Mouse (Mus musculus): ENCODE measurements around the gene H2afx. TPM values are rescaled to one million over a fixed set of nuclear protein-coding genes. Genes with fewer than 3 reads are reported as not detected.
"Not testable (repeated sequence)": the region's sequence is repeated elsewhere in the genome, so short reads cannot be mapped to it uniquely, and the experiment has no call there.

H2afx gene
- polyA plus RNA-seq, 1 experiment from 2014 or later: 421 TPM

- WGBS: 0% methylated on average over 48 of the region's 50 CpGs
- Histone ChIP-seq H3K27ac (ENCODE audit: low read depth, low read length) (peak overlapping the region; percentile 88), H3K9me3 (ENCODE audit: control insufficient read depth, low read length) (no peaks in the 10 kb centered on the region), H3K4me3 (ENCODE audit: low read length) (peak overlapping the region; percentile 66), H3K4me1 (ENCODE audit: control insufficient read depth, insufficient read depth, low read length) (peaks cover 14% of the 10 kb centered on the region), H3K4me2 (replicated peaks; ENCODE audit: low read depth, low read length) (peak overlapping the region; percentile 38), H3K9ac (ENCODE audit: low read depth, low read length) (peak overlapping the region; percentile 90), H3K27me3 (ENCODE audit: control insufficient read depth, insufficient read depth, low read length) (no peaks in the 10 kb centered on the region), H3K36me3 (ENCODE audit: control insufficient read depth, insufficient read depth, low read length) (peaks cover 64% of the 10 kb centered on the region)
- peak; percentile 8 for ATAC-seq (ENCODE audit: low FRiP score, low TSS enrichment)
These were observed 1.0 kb downstream of the H2afx start for GRCm38 (mm10) chr9:44335331-44336092.

DNA sequence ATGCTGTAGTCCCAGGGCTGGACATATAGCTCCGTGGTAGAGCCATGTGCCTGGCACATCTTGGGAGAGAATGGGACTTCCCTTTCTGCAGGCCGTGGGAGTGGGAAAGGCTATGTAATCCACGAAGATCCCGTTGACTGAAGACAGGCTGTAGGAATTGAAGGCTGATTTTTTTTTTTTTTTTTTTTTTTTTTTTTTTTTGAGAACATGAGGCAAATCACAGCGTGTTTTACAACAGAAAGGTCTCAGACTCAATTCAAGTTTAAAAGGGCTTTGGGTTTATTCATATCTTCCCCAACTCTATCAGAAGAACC is 1.6 kb downstream of the H2afx start:
- Histone ChIP-seq H3K36me3 (ENCODE audit: control insufficient read depth, insufficient read depth, low read length) (peaks cover 64% of the 10 kb centered on the region), H3K9me3 (ENCODE audit: control insufficient read depth, low read length) (no peaks in the 10 kb centered on the region), H3K4me2 (replicated peaks; ENCODE audit: low read depth, low read length) (peak overlapping the region; percentile 38), H3K9ac (ENCODE audit: low read depth, low read length) (peak overlapping the region; percentile 90), H3K27ac (ENCODE audit: low read depth, low read length) (no peak overlapping the region), H3K4me3 (ENCODE audit: low read length) (peak overlapping the region; percentile 66), H3K27me3 (ENCODE audit: control insufficient read depth, insufficient read depth, low read length) (no peaks in the 10 kb centered on the region), H3K4me1 (ENCODE audit: control insufficient read depth, insufficient read depth, low read length) (peaks cover 14% of the 10 kb centered on the region)
- no peak for ATAC-seq (ENCODE audit: low FRiP score, low TSS enrichment)
- WGBS: 3% methylated on average over 5 of the region's 5 CpGs

GRCm38 (mm10) chr9:44336513-44336912 is 2.0 kb downstream of the H2afx start:
- Histone ChIP-seq H3K4me1 (ENCODE audit: control insufficient read depth, insufficient read depth, low read length) (peaks cover 14% of the 10 kb centered on the region), H3K36me3 (ENCODE audit: control insufficient read depth, insufficient read depth, low read length) (peaks cover 60% of the 10 kb centered on the region), H3K4me3 (ENCODE audit: low read length) (peak overlapping the region; percentile 66), H3K27ac (ENCODE audit: low read depth, low read length) (peak overlapping the region; percentile 24; the same call in 1 of the 2 replicates), H3K4me2 (replicated peaks; ENCODE audit: low read depth, low read length) (peak overlapping the region; percentile 38), H3K9ac (ENCODE audit: low read depth, low read length) (peak overlapping the region; percentile 90)
- 25% methylated on average over 4 of the region's 4 CpGs for WGBS
- not testable (repeated sequence) for H3K9me3 ChIP-seq (ENCODE audit: control insufficient read depth, low read length); H3K27me3 ChIP-seq (ENCODE audit: control insufficient read depth, insufficient read depth, low read length); ATAC-seq (ENCODE audit: low FRiP score, low TSS enrichment)

- Histone ChIP-seq H3K27me3 (ENCODE audit: control insufficient read depth, insufficient read depth, low read length) (no peaks in the 10 kb centered on the region), H3K9me3 (ENCODE audit: control insufficient read depth, low read length) (no peaks in the 10 kb centered on the region), H3K4me3 (ENCODE audit: low read length) (peak overlapping the region; percentile 66), H3K9ac (ENCODE audit: low read depth, low read length) (peak overlapping the region; percentile 90), H3K4me2 (replicated peaks; ENCODE audit: low read depth, low read length) (peak overlapping the region; percentile 38), H3K27ac (ENCODE audit: low read depth, low read length) (peak overlapping the region; percentile 24; the same call in 1 of the 2 replicates), H3K4me1 (ENCODE audit: control insufficient read depth, insufficient read depth, low read length) (peaks cover 14% of the 10 kb centered on the region), H3K36me3 (ENCODE audit: control insufficient read depth, insufficient read depth, low read length) (peaks cover 56% of the 10 kb centered on the region)
- ATAC-seq (ENCODE audit: low FRiP score, low TSS enrichment): no peak
- 72% methylated on average over 3 of the region's 3 CpGs for WGBS
These were observed 2.5 kb downstream of the H2afx start for GRCm38 (mm10) chr9:44336964-44337363.

DNA sequence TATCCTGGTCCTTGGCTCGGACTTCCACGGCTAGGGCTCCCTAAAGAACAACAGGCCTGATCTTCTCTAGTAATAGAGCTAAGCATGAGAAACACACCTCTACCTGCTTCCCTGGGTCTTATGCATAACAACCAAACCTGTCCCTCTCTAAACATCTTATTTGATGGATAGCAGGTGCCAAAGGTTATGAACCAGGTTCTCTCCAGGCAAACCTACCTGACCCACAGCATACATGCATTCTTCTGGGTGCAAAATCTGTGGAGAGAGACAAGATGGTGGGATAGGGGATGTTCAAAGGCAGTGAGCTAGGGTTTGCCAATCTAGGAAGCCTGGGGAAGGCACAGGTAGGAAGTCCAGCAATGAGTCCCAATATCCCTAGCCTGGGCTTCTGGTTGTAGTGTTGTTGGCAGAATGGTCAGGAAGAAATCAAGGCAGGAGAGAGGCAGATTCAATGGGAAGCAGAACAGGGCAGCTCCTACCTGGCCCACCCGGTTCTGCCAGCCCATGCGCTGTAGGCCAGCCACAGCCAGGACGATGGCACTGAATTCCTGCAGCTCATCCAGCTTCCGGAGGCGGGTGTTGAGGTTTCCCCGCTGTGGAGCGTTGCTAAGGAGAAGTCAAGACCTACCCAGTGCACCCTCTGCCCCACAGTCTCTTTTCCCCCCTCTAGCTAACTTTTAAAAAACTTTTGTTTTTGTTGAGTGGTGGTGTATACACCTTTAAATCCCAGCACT is 3.1 kb downstream of the H2afx start:
- H3K36me3 ChIP-seq (ENCODE audit: control insufficient read depth, insufficient read depth, low read length): peaks cover 51% of the 10 kb centered on the region
- no peak overlapping the region for H3K27ac ChIP-seq (ENCODE audit: low read depth, low read length)
- peak overlapping the region; percentile 66 for H3K4me3 ChIP-seq (ENCODE audit: low read length)
- peak overlapping the region; percentile 37; the same call in 1 of the 2 replicates for H3K9ac ChIP-seq (ENCODE audit: low read depth, low read length)
- peak overlapping the region; percentile 38 for H3K4me2 ChIP-seq (replicated peaks; ENCODE audit: low read depth, low read length)
- H3K9me3 ChIP-seq (ENCODE audit: control insufficient read depth, low read length): no peaks in the 10 kb centered on the region
- no peak for ATAC-seq (ENCODE audit: low FRiP score, low TSS enrichment)
- peaks cover 20% of the 10 kb centered on the region for H3K4me1 ChIP-seq (ENCODE audit: control insufficient read depth, insufficient read depth, low read length)
- H3K27me3 ChIP-seq (ENCODE audit: control insufficient read depth, insufficient read depth, low read length): no peaks in the 10 kb centered on the region
- WGBS: 67% methylated on average over 9 of the region's 9 CpGs

- Histone ChIP-seq H3K27ac (ENCODE audit: low read depth, low read length) (no peak overlapping the region), H3K9me3 (ENCODE audit: control insufficient read depth, low read length) (no peaks in the 10 kb centered on the region), H3K27me3 (ENCODE audit: control insufficient read depth, insufficient read depth, low read length) (no peaks in the 10 kb centered on the region), H3K36me3 (ENCODE audit: control insufficient read depth, insufficient read depth, low read length) (peaks cover 42% of the 10 kb centered on the region; the same call in 1 of the 2 replicates), H3K4me1 (ENCODE audit: control insufficient read depth, insufficient read depth, low read length) (peaks cover 26% of the 10 kb centered on the region), H3K9ac (ENCODE audit: low read depth, low read length) (no peak overlapping the region), H3K4me3 (ENCODE audit: low read length) (no peak overlapping the region), H3K4me2 (replicated peaks; ENCODE audit: low read depth, low read length) (no peak overlapping the region)
- ATAC-seq (ENCODE audit: low FRiP score, low TSS enrichment): no peak
- 89% methylated on average over 5 of the region's 5 CpGs for WGBS
These were observed 4.1 kb downstream of the H2afx start for GRCm38 (mm10) chr9:44338574-44338973.

- Histone ChIP-seq H3K9me3 (ENCODE audit: control insufficient read depth, low read length) (no peaks in the 10 kb centered on the region), H3K9ac (ENCODE audit: low read depth, low read length) (no peak overlapping the region), H3K4me2 (replicated peaks; ENCODE audit: low read depth, low read length) (no peak overlapping the region), H3K27me3 (ENCODE audit: control insufficient read depth, insufficient read depth, low read length) (no peaks in the 10 kb centered on the region), H3K27ac (ENCODE audit: low read depth, low read length) (no peak overlapping the region), H3K4me3 (ENCODE audit: low read length) (no peak overlapping the region; the same call in 1 of the 2 replicates), H3K4me1 (ENCODE audit: control insufficient read depth, insufficient read depth, low read length) (peaks cover 26% of the 10 kb centered on the region), H3K36me3 (ENCODE audit: control insufficient read depth, insufficient read depth, low read length) (peaks cover 44% of the 10 kb centered on the region)
- ATAC-seq (ENCODE audit: low FRiP score, low TSS enrichment): no peak
- 84% methylated on average over 5 of the region's 5 CpGs for WGBS
These were observed 7.0 kb downstream of the H2afx start for GRCm38 (mm10) chr9:44341487-44341886.

GRCm38 (mm10) chr9:44342173-44342572 is 7.7 kb downstream of the H2afx start:
- H3K9ac ChIP-seq (ENCODE audit: low read depth, low read length): no peak overlapping the region
- H3K36me3 ChIP-seq (ENCODE audit: control insufficient read depth, insufficient read depth, low read length): peaks cover 42% of the 10 kb centered on the region
- no peak overlapping the region for H3K4me2 ChIP-seq (replicated peaks; ENCODE audit: low read depth, low read length)
- H3K4me3 ChIP-seq (ENCODE audit: low read length): no peak overlapping the region
- H3K27me3 ChIP-seq (ENCODE audit: control insufficient read depth, insufficient read depth, low read length): no peaks in the 10 kb centered on the region
- 59% methylated on average over 3 of the region's 3 CpGs for WGBS
- H3K4me1 ChIP-seq (ENCODE audit: control insufficient read depth, insufficient read depth, low read length): peaks cover 19% of the 10 kb centered on the region
- no peak overlapping the region for H3K27ac ChIP-seq (ENCODE audit: low read depth, low read length)
- no peaks in the 10 kb centered on the region for H3K9me3 ChIP-seq (ENCODE audit: control insufficient read depth, low read length)
- ATAC-seq (ENCODE audit: low FRiP score, low TSS enrichment): no peak

DNA sequence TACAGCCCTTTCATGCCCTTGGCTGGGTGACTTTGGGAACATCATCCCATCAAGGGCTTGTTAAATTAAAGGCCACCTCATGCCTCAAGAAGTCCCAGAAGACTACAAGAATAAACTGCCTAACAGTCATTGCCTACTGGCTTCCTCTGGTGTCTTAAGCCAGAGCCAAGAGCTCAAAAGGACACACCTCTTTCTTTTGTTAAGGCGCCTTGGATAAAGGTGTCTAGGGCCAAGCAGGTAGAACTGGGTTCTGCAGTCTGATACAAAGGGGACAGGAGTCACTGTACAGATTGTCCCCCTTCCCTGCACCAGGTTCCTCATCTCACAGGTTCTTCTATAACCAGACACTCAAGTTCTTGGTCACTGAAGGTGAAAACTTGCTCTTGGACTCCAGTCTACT is 8.1 kb downstream of the H2afx start:
- 94% methylated on average over 1 of the region's 1 CpGs for WGBS
- Histone ChIP-seq H3K27me3 (ENCODE audit: control insufficient read depth, insufficient read depth, low read length) (no peaks in the 10 kb centered on the region), H3K9ac (ENCODE audit: low read depth, low read length) (no peak overlapping the region), H3K4me1 (ENCODE audit: control insufficient read depth, insufficient read depth, low read length) (peaks cover 15% of the 10 kb centered on the region), H3K4me2 (replicated peaks; ENCODE audit: low read depth, low read length) (no peak overlapping the region; the same call in 1 of the 2 replicates), H3K36me3 (ENCODE audit: control insufficient read depth, insufficient read depth, low read length) (peaks cover 42% of the 10 kb centered on the region), H3K4me3 (ENCODE audit: low read length) (no peak overlapping the region), H3K9me3 (ENCODE audit: control insufficient read depth, low read length) (no peaks in the 10 kb centered on the region), H3K27ac (ENCODE audit: low read depth, low read length) (no peak overlapping the region)
- no peak for ATAC-seq (ENCODE audit: low FRiP score, low TSS enrichment)
